Mouse (Mus musculus): Measurements from ENCODE around the gene Mast3. TPM values are rescaled to one million over a fixed set of nuclear protein-coding genes. Genes with fewer than 3 reads are reported as not detected.

The Mast3 gene
- polyA plus RNA-seq, 1 experiment: 370 TPM

DNA sequence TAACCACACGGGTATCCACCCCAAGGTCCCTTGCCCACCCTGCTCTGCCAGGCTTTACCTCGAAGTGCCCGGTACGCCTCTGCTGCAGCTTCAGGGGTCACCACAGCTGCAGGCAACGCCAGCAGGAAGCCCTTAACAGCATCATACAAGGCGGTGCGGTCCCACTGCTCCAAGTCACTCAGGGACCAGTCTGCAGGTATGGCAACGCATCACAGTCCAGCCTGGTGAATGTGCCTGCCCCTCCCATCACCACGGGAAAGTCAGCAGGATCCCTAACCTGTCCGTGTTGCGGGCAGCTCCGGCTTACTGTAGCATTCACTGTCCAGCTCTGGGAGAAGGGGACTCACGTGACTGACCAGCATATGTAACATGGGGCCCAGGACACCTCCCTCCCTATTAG, 32.8 kb downstream of the Mast3 start:
- no peak overlapping the region for H3K4me3 ChIP-seq (replicated peaks)
- peaks cover 6% of the 10 kb centered on the region for H3K27me3 ChIP-seq (replicated peaks)
- TF ChIP-seq GATA1 (IDR thresholded peaks at IDR 0.05; ENCODE audit: borderline replicate concordance, low read length): no peak
- TF ChIP-seq FLI1 (IDR thresholded peaks at IDR 0.05; ENCODE audit: low read length): no peak
- H3K36me3 ChIP-seq (replicated peaks; ENCODE audit: low read length): peaks cover 80% of the 10 kb centered on the region
- no peaks in the 10 kb centered on the region for H3K9me3 ChIP-seq
- peaks cover 76% of the 10 kb centered on the region for H3K4me1 ChIP-seq

DNA sequence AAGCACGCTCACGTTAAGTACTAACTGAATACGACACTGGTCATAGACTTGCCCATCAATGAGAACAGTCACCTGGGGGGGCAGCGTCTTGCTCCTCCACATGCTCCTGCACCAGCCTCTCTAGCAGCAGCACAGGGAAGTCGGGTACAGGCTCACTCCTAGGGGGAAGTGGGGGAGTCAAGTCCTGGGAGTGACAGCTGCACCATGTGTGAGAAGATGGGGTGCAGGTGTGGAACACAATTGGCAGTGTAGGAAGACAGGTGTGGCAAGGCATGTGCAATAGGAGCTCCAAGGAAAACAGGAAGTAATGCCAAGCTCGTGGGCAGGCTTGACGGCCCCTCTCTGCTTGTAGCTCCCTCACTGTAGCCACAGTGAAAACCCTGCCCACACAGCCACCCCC, 33.6 kb downstream of the Mast3 start:
- peaks cover 80% of the 10 kb centered on the region for H3K36me3 ChIP-seq (replicated peaks; ENCODE audit: low read length)
- H3K4me3 ChIP-seq (replicated peaks): no peak overlapping the region
- H3K9me3 ChIP-seq: no peaks in the 10 kb centered on the region
- TF ChIP-seq FLI1 (IDR thresholded peaks at IDR 0.05; ENCODE audit: low read length): no peak
- no peak for TF ChIP-seq GATA1 (IDR thresholded peaks at IDR 0.05; ENCODE audit: borderline replicate concordance, low read length)
- peaks cover 6% of the 10 kb centered on the region for H3K27me3 ChIP-seq (replicated peaks)
- peaks cover 83% of the 10 kb centered on the region for H3K4me1 ChIP-seq

GRCm38 (mm10) chr8:70770748-70771147, 34.1 kb downstream of the Mast3 start:
- Histone ChIP-seq H3K4me3 (replicated peaks) (no peak overlapping the region), H3K9me3 (no peaks in the 10 kb centered on the region), H3K27me3 (replicated peaks) (peaks cover 6% of the 10 kb centered on the region), H3K36me3 (replicated peaks; ENCODE audit: low read length) (peaks cover 80% of the 10 kb centered on the region), H3K4me1 (peaks cover 83% of the 10 kb centered on the region)
- TF ChIP-seq FLI1 (IDR thresholded peaks at IDR 0.05; ENCODE audit: low read length) (no peak), GATA1 (IDR thresholded peaks at IDR 0.05; ENCODE audit: borderline replicate concordance, low read length) (no peak)

DNA sequence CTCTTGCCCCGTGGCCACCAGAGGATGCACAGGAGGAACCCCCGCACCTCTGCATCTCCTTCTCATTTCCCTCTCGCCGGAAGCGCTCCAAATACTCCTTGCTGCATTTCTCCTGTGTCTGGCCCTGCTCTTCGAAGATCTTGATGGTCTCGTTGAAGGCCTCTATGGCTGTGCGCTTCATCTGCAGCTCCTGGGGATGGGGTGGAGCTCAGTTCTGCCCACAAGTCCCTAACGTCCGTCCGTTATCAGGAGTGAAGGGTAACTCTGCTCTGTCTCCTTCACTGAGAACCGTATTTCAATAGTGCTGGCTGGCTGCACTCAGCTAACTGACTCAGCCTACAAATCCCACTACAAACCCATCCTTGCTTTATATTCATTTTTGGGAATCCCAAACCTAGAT, 35.0 kb downstream of the Mast3 start:
- no peak overlapping the region for H3K4me3 ChIP-seq (replicated peaks)

DNA sequence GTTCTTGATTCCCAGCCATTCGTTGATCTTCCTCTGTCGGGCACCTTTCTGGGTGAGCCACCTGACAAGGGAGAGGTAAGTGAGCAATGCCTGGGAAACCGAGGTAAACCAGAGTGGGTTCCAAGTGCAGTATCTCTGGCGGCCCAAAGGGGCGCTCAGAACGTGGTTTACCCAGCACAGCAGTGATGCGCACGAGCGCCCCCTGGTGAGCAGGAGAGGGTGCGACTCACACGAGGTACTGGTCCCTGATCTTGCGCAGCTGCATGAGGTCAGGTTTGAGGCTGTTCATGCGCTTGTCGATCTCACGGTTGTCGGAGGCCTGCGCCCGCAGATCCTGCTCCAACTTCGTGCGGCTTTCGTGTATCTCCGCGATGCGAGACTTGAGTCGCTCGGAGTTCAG, 35.5 kb downstream of the Mast3 start:
- H3K9me3 ChIP-seq: no peaks in the 10 kb centered on the region
- peaks cover 6% of the 10 kb centered on the region for H3K27me3 ChIP-seq (replicated peaks)
- TF ChIP-seq GATA1 (IDR thresholded peaks at IDR 0.05; ENCODE audit: borderline replicate concordance, low read length): no peak
- no peak for TF ChIP-seq FLI1 (IDR thresholded peaks at IDR 0.05; ENCODE audit: low read length)
- peaks cover 74% of the 10 kb centered on the region for H3K36me3 ChIP-seq (replicated peaks; ENCODE audit: low read length)
- peaks cover 81% of the 10 kb centered on the region for H3K4me1 ChIP-seq
- H3K4me3 ChIP-seq (replicated peaks): peak overlapping the region; percentile 38

More for the DNA sequence above, 35.0 kb downstream of the Mast3 start:
- no peaks in the 10 kb centered on the region for H3K9me3 ChIP-seq
- TF ChIP-seq GATA1 (IDR thresholded peaks at IDR 0.05; ENCODE audit: borderline replicate concordance, low read length): no peak
- TF ChIP-seq FLI1 (IDR thresholded peaks at IDR 0.05; ENCODE audit: low read length): no peak
- peaks cover 75% of the 10 kb centered on the region for H3K36me3 ChIP-seq (replicated peaks; ENCODE audit: low read length)
- H3K27me3 ChIP-seq (replicated peaks): peaks cover 6% of the 10 kb centered on the region
- H3K4me1 ChIP-seq: peaks cover 81% of the 10 kb centered on the region

DNA sequence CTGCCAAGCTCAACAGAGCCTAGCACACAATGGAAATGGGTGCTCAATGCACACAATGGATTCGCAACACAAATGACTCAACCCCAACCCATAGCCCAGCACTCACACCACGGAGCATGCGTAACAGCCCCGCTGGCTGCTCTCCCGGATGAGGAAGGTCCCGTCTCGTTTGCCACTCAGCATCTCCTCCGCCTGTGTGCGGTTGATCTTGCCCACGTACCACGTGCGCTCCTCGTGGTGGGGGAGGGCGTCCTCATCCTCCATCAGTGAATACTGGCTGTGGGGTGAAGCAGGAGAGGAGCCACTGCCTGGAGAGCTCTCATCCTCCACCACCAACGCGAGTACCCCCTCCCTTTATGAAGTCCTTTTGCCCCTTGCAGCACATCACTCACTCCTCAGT, 35.9 kb downstream of the Mast3 start:
- Histone ChIP-seq H3K27me3 (replicated peaks) (peaks cover 6% of the 10 kb centered on the region), H3K9me3 (no peaks in the 10 kb centered on the region), H3K4me1 (peaks cover 80% of the 10 kb centered on the region), H3K36me3 (replicated peaks; ENCODE audit: low read length) (peaks cover 74% of the 10 kb centered on the region), H3K4me3 (replicated peaks) (peak overlapping the region; percentile 29)
- TF ChIP-seq GATA1 (IDR thresholded peaks at IDR 0.05; ENCODE audit: borderline replicate concordance, low read length) (no peak), FLI1 (IDR thresholded peaks at IDR 0.05; ENCODE audit: low read length) (no peak)

GRCm38 (mm10) chr8:70768231-70768776, 36.5 kb downstream of the Mast3 start:
- Histone ChIP-seq H3K4me3 (replicated peaks) (no peak overlapping the region), H3K36me3 (replicated peaks; ENCODE audit: low read length) (peaks cover 73% of the 10 kb centered on the region), H3K4me1 (peaks cover 82% of the 10 kb centered on the region), H3K27me3 (replicated peaks) (peaks cover 6% of the 10 kb centered on the region), H3K9me3 (no peaks in the 10 kb centered on the region)
- TF ChIP-seq GATA1 (IDR thresholded peaks at IDR 0.05; ENCODE audit: borderline replicate concordance, low read length): no peak
- no peak for TF ChIP-seq FLI1 (IDR thresholded peaks at IDR 0.05; ENCODE audit: low read length)

- Histone ChIP-seq H3K4me1 (peaks cover 84% of the 10 kb centered on the region), H3K9me3 (no peaks in the 10 kb centered on the region), H3K36me3 (replicated peaks; ENCODE audit: low read length) (peaks cover 65% of the 10 kb centered on the region), H3K4me3 (replicated peaks) (no peak overlapping the region), H3K27me3 (replicated peaks) (peaks cover 6% of the 10 kb centered on the region)
- no peak for TF ChIP-seq FLI1 (IDR thresholded peaks at IDR 0.05; ENCODE audit: low read length)
- no peak for TF ChIP-seq GATA1 (IDR thresholded peaks at IDR 0.05; ENCODE audit: borderline replicate concordance, low read length)
Observed at GRCm38 (mm10) chr8:70767503-70767902, 37.4 kb downstream of the Mast3 start.

DNA sequence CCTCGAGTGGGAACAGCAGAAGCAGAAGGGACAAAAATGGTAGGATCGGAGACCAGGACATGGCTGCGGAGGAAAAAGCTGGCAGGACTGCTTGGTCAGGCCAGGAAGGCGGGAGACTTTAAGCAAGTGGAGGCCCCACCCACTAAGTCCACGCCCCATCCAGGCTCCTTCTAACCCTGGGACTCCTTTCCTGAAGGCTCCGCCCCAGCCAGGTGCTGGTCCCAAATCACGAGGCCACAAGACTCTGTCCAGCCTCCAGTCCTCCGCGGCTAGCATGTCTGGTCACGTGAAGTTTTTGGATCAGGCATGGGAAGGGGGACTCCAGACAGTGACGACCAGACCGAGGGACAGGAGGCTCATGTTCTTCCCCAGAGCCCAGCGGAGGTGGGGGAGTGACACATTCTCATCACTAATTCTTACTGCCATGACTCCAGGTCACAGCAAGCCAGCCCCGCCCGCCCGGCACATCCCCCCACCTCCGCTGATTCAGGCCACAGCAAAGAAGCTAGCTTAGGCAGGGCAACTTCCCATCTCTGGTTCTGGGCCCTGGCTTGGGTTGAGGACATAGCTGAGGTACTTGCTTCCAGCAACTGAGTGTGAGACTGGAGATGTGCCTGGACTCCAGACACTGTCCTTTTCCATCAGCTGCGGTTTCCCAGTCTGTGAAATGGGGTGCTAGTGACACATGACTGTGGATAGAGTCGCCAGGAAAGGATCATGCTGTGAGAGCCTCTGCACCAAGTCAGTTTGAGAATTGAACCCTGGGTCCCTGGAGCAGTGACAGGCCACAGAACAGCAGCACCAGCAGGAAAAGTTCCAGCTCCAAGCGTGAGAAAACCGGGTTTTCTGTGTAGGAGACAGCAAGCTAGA, 38.0 kb downstream of the Mast3 start:
- Histone ChIP-seq H3K4me1 (peaks cover 85% of the 10 kb centered on the region), H3K27me3 (replicated peaks) (peaks cover 6% of the 10 kb centered on the region), H3K36me3 (replicated peaks; ENCODE audit: low read length) (peaks cover 59% of the 10 kb centered on the region), H3K9me3 (no peaks in the 10 kb centered on the region), H3K4me3 (replicated peaks) (peak overlapping the region; percentile 89)
- TF ChIP-seq GATA1 (IDR thresholded peaks at IDR 0.05; ENCODE audit: borderline replicate concordance, low read length) (no peak), FLI1 (IDR thresholded peaks at IDR 0.05; ENCODE audit: low read length) (no peak)

All from megakaryocyte, embryonic 14.5 days (primary cell).